Mouse (Mus musculus): ENCODE measurements around the gene Pfdn2.

DNA sequence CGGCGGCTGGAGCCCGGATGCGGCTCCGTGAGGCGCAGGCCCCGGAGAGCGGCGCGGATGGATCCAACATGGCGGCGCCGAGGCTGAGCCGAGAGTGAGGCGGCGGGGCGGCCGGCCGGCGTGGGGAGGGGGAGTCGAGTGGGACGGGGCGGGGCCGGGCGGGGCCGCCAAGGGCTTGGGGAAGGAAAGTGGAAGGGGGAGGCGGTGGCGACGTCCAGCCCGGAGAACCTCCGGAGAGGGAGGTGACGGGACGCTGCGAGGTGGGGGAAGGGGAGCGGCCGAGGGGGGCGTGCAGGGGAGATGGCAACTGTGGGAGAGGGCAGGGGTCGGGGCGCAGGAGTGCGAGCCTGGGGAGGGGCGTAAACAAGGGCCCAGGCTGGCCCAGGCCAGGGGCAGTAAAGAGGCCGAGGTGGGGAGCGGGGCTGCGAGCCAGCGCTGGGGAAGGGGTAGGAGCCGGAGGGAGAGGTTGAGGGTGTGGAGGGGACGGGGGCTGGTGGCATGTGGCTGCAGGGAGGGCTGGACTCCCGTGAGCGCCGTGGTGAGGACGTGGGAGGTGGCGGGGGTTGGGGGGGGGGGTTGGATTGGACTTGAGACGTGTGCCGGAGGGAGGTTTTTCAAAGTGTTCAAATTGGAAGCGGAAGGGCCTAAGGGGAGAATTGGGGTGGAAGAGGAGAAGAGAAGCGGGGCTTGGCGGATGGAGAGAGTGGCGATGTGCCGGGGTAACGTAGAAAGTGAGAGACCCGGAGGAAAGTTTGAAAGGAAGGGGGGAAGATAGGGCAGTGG, 15.8 kb upstream of the Pfdn2 start:
- TF ChIP-seq MAFK (IDR thresholded peaks at IDR 0.05; ENCODE audit: borderline replicate concordance, low read depth, low read length) (no peak), CHD1 (IDR thresholded peaks at IDR 0.05; ENCODE audit: low read depth, low read length) (0 out of 2 replicates have a peak, but pooled peaks have one; percentile 60), TAL1 (IDR thresholded peaks at IDR 0.05; ENCODE audit: low read length) (no peak), POLR2A (IDR thresholded peaks at IDR 0.05; ENCODE audit: control insufficient read depth in 1 of 2, insufficient read depth in 1 of 2, low read depth in 1 of 2, low read length in 2 of 2, poor library complexity in 1 of 2) (peak in 1 of 2 experiments; percentile 44; a peak in 1 of 4 replicates), CTCF (IDR thresholded peaks at IDR 0.05 in 2 of 3, conservative IDR thresholded peaks at IDR 0.05 in 1 of 3; ENCODE audit: control insufficient read depth in 1 of 3, insufficient read depth in 1 of 3, low read depth in 2 of 3, low read length in 3 of 3, poor library complexity in 1 of 3, severe bottlenecking in 1 of 3) (no peak), NRF1 (IDR thresholded peaks at IDR 0.05; ENCODE audit: insufficient read depth, low read depth, low read length, poor library complexity, severe bottlenecking) (peak; percentile 47; the same call in 1 of the 2 replicates), TBP (IDR thresholded peaks at IDR 0.05; ENCODE audit: low read depth, low read length) (0 out of 2 replicates have a peak, but pooled peaks have one; percentile 31), BHLHE40 (IDR thresholded peaks at IDR 0.05; ENCODE audit: borderline replicate concordance, low read depth, low read length) (no peak), USF2 (IDR thresholded peaks at IDR 0.05; ENCODE audit: borderline replicate concordance in 1 of 2, insufficient read depth in 1 of 2, low read depth in 1 of 2, low read length in 2 of 2) (no peak), EP300 (IDR thresholded peaks at IDR 0.05; ENCODE audit: low read depth in 1 of 2, low read length in 2 of 2) (no peak; a peak in 1 of 4 replicates), MAX (IDR thresholded peaks at IDR 0.05; ENCODE audit: low read length) (no peak), SMC3 (IDR thresholded peaks at IDR 0.05; ENCODE audit: low read depth, low read length) (no peak), ZKSCAN1 (IDR thresholded peaks at IDR 0.05; ENCODE audit: low read depth, low read length) (no peak), MEF2A (IDR thresholded peaks at IDR 0.05; ENCODE audit: extremely low read depth, insufficient replicate concordance, low read depth, low read length, poor library complexity, severe bottlenecking) (no peak)
